ENCODE assay signal across 9 mouse cellular contexts in the genomic region with DNA sequence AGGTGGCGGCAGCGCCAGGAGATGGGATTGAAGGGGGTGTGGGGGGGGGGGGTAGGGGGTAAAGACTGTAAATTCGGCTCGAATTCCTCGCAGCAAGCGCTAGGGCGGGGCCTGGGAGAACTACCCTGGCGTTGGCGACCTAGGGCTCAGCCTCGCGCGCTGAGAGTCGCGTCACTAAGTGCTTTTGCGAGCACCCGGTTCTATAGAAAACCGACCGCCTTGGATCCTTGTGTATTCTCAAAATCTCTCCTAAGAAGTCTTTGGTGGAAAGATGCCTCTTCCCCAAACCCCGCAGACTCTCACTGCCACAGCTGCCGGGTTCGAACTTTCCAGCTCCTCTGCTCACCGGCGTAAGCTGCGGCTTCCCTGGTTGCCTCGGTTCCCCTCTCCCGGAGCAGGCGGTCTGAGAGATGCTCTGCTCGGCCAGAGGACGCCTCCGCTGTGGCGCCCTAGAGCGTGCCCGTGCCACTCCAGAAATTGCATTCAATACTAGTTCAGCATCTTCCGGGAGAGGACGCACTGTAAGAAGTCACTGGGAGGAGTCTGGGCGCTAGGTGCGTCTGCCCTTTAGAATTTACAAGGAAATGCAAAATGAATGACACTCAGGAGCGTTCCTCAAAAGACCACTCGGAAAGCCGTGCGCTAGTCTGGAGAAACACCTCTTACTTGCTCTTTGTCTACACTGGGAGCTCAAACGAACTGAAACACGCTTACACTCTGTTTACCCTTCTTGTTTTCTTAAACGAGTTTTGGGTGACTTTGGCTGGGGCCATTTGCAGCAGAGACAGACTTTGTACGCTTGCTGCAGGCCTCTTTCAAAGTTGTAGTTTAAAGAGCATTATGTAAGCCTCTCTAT. TPM values are rescaled to one million over a fixed set of nuclear protein-coding genes. Genes with fewer than 3 reads are reported as not detected.
A peak's percentile ranks its signal among the peaks of the same experiment; 100 is the strongest.
DNase-seq lines count a peak whose midpoint lies in the region; ATAC-seq and TF ChIP-seq lines count a peak whose summit lies in the region.
"Had no signal": no experiment of that assay in that cellular context is flagged by ENCODE, and none has a peak within 500 bp of the region (broad histone marks: within the 10 kb centered on the region; RNA-seq: fewer than 3 reads in every experiment).

No protein-coding gene starts in this region.

- no peaks in the 10 kb centered on the region for H3K4me1 ChIP-seq in kidney, embryonic 14.5 days (ENCODE audit: control insufficient read depth, insufficient read depth, low read length)
- H3K4me1 ChIP-seq in liver, embryonic 14.5 days (replicated peaks; ENCODE audit: control insufficient read depth in 2 of 2, insufficient read depth in 2 of 2, low read length in 1 of 2): no peaks in the 10 kb centered on the region
- H3K4me1 ChIP-seq in stomach, embryonic 14.5 days (ENCODE audit: control insufficient read depth, insufficient read depth, low read length): peaks cover 4% of the 10 kb centered on the region; the same call in 1 of the 2 replicates

- no peak for TF ChIP-seq EP300 in liver, embryonic 14.5 days (IDR thresholded peaks at IDR 0.05; ENCODE audit: low read depth)

- ATAC-seq in kidney, embryonic 14.5 days (ENCODE audit: low FRiP score, low TSS enrichment): peak; percentile 28; the same call in 1 of the 2 replicates
- peak; percentile 39 for ATAC-seq in common myeloid progenitor, adult 5-6 weeks (replicated peaks; ENCODE audit: low read depth, poor library complexity, severe bottlenecking)
- peak; percentile 28; the same call in 1 of the 2 replicates for ATAC-seq in liver, embryonic 14.5 days (ENCODE audit: insufficient read depth)
- 0 out of 2 replicates have a peak, but pooled peaks have one; percentile 14 for ATAC-seq in stomach, embryonic 14.5 days (ENCODE audit: insufficient number of reproducible peaks, insufficient read depth, low FRiP score, low read depth)

- H3K27ac ChIP-seq in kidney, embryonic 14.5 days (ENCODE audit: low read depth, low read length): no peak overlapping the region
- no peak overlapping the region for H3K27ac ChIP-seq in liver, embryonic 14.5 days
- H3K27ac ChIP-seq in stomach, embryonic 14.5 days (ENCODE audit: low read length): no peak overlapping the region

- peaks cover 81% of the 10 kb centered on the region for H3K27me3 ChIP-seq in kidney, embryonic 14.5 days (ENCODE audit: control insufficient read depth, insufficient read depth, low read length)
- peaks cover 61% of the 10 kb centered on the region for H3K27me3 ChIP-seq in liver, embryonic 14.5 days (ENCODE audit: control insufficient read depth, insufficient read depth, low read length)
- H3K27me3 ChIP-seq in stomach, embryonic 14.5 days (ENCODE audit: control insufficient read depth, insufficient read depth, low read length): peaks cover 65% of the 10 kb centered on the region

- no peaks in the 10 kb centered on the region for H3K9me3 ChIP-seq in kidney, embryonic 14.5 days (ENCODE audit: control insufficient read depth, low read length)
- no peaks in the 10 kb centered on the region for H3K9me3 ChIP-seq in liver, embryonic 14.5 days (ENCODE audit: control insufficient read depth, low read length)
- no peaks in the 10 kb centered on the region for H3K9me3 ChIP-seq in stomach, embryonic 14.5 days (ENCODE audit: control insufficient read depth, low read depth, low read length)

- H3K4me3 ChIP-seq in kidney, embryonic 14.5 days (ENCODE audit: low read length): peak overlapping the region; percentile 20
- H3K4me3 ChIP-seq in liver, embryonic 14.5 days (ENCODE audit: insufficient read depth in 1 of 2, low read depth in 2 of 2, low read length in 2 of 2): peak overlapping the region; percentile 12 to 19; a peak in 3 of 4 replicates
- peak overlapping the region; percentile 18; the same call in 1 of the 2 replicates for H3K4me3 ChIP-seq in stomach, embryonic 14.5 days (ENCODE audit: low read depth, low read length)

- H3K36me3 ChIP-seq in kidney, embryonic 14.5 days (ENCODE audit: control insufficient read depth, insufficient read depth, low read length): no peaks in the 10 kb centered on the region
- no peaks in the 10 kb centered on the region for H3K36me3 ChIP-seq in liver, embryonic 14.5 days (replicated peaks; ENCODE audit: control insufficient read depth, insufficient read depth, low read depth)
- no peaks in the 10 kb centered on the region for H3K36me3 ChIP-seq in stomach, embryonic 14.5 days (ENCODE audit: control insufficient read depth, insufficient read depth, low read length)

- no peak overlapping the region for H3K9ac ChIP-seq in kidney, embryonic 14.5 days (ENCODE audit: low read depth, low read length)
- no peak overlapping the region for H3K9ac ChIP-seq in liver, embryonic 14.5 days (replicated peaks)
- H3K9ac ChIP-seq in stomach, embryonic 14.5 days (replicated peaks; ENCODE audit: low read depth, low read length): no peak overlapping the region

- H3K4me2 ChIP-seq in kidney, embryonic 14.5 days (replicated peaks; ENCODE audit: low read depth, low read length): peak overlapping the region; percentile 6; the same call in 1 of the 2 replicates
- H3K4me2 ChIP-seq in liver, embryonic 14.5 days (ENCODE audit: low read depth): peak overlapping the region; percentile 43
- peak overlapping the region; percentile 28 for H3K4me2 ChIP-seq in stomach, embryonic 14.5 days (replicated peaks; ENCODE audit: low read depth, low read length)

- TF ChIP-seq CTCF in liver, embryonic 14.5 days (IDR thresholded peaks at IDR 0.05; ENCODE audit: low read depth): no peak

- WGBS in kidney, embryonic 14.5 days: under 1% methylated on average over 40 of the region's 45 CpGs
- under 1% methylated on average over 45 of the region's 45 CpGs for WGBS in liver, embryonic 14.5 days (ENCODE audit: insufficient replicate concordance)
- WGBS in stomach, embryonic 14.5 days: under 1% methylated on average over 45 of the region's 45 CpGs

- no peak for DNase-seq in kidney, postnatal 36 days
- DNase-seq in frontal cortex, postnatal 25 days (ENCODE audit: low spot score in 2 of 2): peak; percentile 36 to 38
- peak in 1 of 3 experiments; percentile 18 for DNase-seq in liver, embryonic 14.5 days (ENCODE audit: low read depth in 3 of 3, low spot score in 3 of 3)
- DNase-seq in ovary, postnatal 10 days (ENCODE audit: low spot score): no peak
- DNase-seq in thymus, postnatal 36 days: no peak

RNA-seq across cellular contexts. Expression of gene Pou3f2, which starts 10.2 kb away (rescaled TPM):
- not detected in 2 replicates for polyA plus RNA-seq in kidney, embryonic 14.5 days (2014; fragmentation: Nextera tagmentation; extraction: Ambion mirVana)
- not detected in 2 replicates for total RNA-seq in common myeloid progenitor, adult 5-6 weeks (2017)
- polyA plus RNA-seq in liver, embryonic 14.5 days (2012; rRNA removed): 0.03 TPM in 1 of 2 replicates, not detected in the other
- polyA plus RNA-seq in liver, embryonic 14.5 days (2014; fragmentation: Nextera tagmentation; extraction: Ambion mirVana): not detected in 2 replicates
- polyA plus RNA-seq in stomach, embryonic 14.5 days (2014; fragmentation: Nextera tagmentation; extraction: Ambion mirVana): 0.08 TPM in 1 of 2 replicates, not detected in the other
- polyA plus RNA-seq: large intestine, adult 2 months had no signal

Comparison
In these comparisons a context has a peak if more than half of its experiments do, and no peak if none do; other contexts are left out.
1. DNase-seq: peak in frontal cortex, postnatal 25 days (2 of 2); none in kidney, postnatal 36 days (0 of 2), ovary, postnatal 10 days (single experiment) and thymus, postnatal 36 days (0 of 2).
2. Peak in every context shown above with its lines, with median percentiles within 50 percentile points of each other: ATAC-seq, H3K4me2 ChIP-seq and H3K4me3 ChIP-seq.